Mouse (Mus musculus): ENCODE data around the gene Dars2. TPM values are rescaled to one million over a fixed set of nuclear protein-coding genes. Genes with fewer than 3 reads are reported as not detected.

Dars2 gene
- total and polyA plus RNA-seq, 3 experiments = 53.1 to 83.6 TPM; not detected in 1

DNA sequence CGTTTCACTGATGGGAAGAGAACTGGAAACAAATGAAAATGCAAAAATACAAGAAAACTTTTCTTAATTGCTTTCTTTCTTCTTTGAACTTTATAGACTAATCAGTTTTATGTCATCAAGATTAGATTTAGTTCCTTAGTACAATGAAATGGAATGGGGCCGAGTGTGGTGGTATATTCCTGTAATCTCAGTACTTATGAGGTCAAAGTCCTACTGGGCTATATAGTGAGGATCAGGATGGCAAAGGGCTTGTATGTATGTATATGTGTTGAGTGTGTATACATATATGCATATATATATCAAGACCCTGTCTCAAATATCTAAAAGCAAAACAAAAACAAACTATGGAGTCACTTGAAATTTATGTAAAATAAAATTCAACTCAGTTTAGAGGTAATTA is 54.1 kb downstream of the Dars2 start:
- Histone ChIP-seq H3K36me3 (ENCODE audit: control insufficient read depth in 1 of 2, insufficient read depth in 2 of 2, low read length in 2 of 2) (peaks cover 0 to 22% of the 10 kb centered on the region in 2 experiments; a peak in 2 of 4 replicates), H3K9me3 (replicated peaks; ENCODE audit: insufficient read depth, low read length) (no peaks in the 10 kb centered on the region)

DNA sequence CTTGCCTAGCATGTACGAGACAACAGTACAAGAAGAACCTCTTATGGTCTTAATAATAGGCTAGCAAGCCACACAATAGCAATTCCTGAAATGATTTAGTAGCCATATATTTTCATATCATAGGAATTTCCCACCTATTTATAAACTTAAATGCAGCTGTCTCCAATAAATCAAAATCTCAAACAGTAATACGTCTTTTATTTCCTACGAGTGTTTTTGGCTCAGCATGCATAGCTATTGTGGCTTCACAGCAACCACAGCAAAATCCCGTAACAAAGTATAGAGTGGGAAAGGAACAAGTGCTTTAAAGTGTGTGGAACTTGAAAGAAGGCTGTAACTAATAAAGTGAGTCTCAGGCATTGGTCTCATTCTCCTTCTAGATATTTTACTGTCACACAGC is 60.0 kb downstream of the Dars2 start:
- H3K27ac ChIP-seq (ENCODE audit: control insufficient read depth, low read depth, low read length) = no peak overlapping the region
- H3K79me2 ChIP-seq (ENCODE audit: control insufficient read depth, insufficient read depth, low read length, poor library complexity) = no peaks in the 10 kb centered on the region
- DNase-seq (ENCODE audit: low read depth, low spot score) = no peak
- H3K4me1 ChIP-seq (ENCODE audit: control insufficient read depth in 1 of 2, insufficient read depth in 2 of 2, low read length in 2 of 2) = no peaks in the 10 kb centered on the region
- H3K27me3 ChIP-seq (ENCODE audit: control insufficient read depth in 1 of 2, insufficient read depth in 2 of 2, low read length in 2 of 2) = no peaks in the 10 kb centered on the region
- TF ChIP-seq BHLHE40 (IDR thresholded peaks at IDR 0.05; ENCODE audit: borderline replicate concordance, low read depth, low read length) (no peak), SMC3 (IDR thresholded peaks at IDR 0.05; ENCODE audit: low read depth, low read length) (no peak), MAX (IDR thresholded peaks at IDR 0.05; ENCODE audit: low read length) (no peak), MEF2A (IDR thresholded peaks at IDR 0.05; ENCODE audit: extremely low read depth, insufficient replicate concordance, low read depth, low read length, poor library complexity, severe bottlenecking) (no peak), TCF12 (IDR thresholded peaks at IDR 0.05; ENCODE audit: low read depth, low read length) (no peak)
- no peak overlapping the region for H3K9ac ChIP-seq (ENCODE audit: control insufficient read depth, low read depth, low read length, poor library complexity, severe bottlenecking)
- peaks cover 0 to 9% of the 10 kb centered on the region in 2 experiments; a peak in 2 of 4 replicates for H3K36me3 ChIP-seq (ENCODE audit: control insufficient read depth in 1 of 2, insufficient read depth in 2 of 2, low read length in 2 of 2)
- H3K4me3 ChIP-seq (ENCODE audit: control insufficient read depth in 1 of 2, insufficient read depth in 1 of 2, low read depth in 2 of 2, low read length in 2 of 2) = no peak overlapping the region
- H3K9me3 ChIP-seq (replicated peaks; ENCODE audit: insufficient read depth, low read length) = no peaks in the 10 kb centered on the region

More for the DNA sequence above, 54.1 kb downstream of the Dars2 start:
- Histone ChIP-seq H3K27ac (ENCODE audit: control insufficient read depth, low read depth, low read length) (no peak overlapping the region), H3K9ac (ENCODE audit: control insufficient read depth, low read depth, low read length, poor library complexity, severe bottlenecking) (no peak overlapping the region), H3K27me3 (ENCODE audit: control insufficient read depth in 1 of 2, insufficient read depth in 2 of 2, low read length in 2 of 2) (no peaks in the 10 kb centered on the region), H3K4me1 (ENCODE audit: control insufficient read depth in 1 of 2, insufficient read depth in 2 of 2, low read length in 2 of 2) (no peaks in the 10 kb centered on the region), H3K4me3 (ENCODE audit: control insufficient read depth in 1 of 2, insufficient read depth in 1 of 2, low read depth in 2 of 2, low read length in 2 of 2) (no peak overlapping the region), H3K79me2 (ENCODE audit: control insufficient read depth, insufficient read depth, low read length, poor library complexity) (no peaks in the 10 kb centered on the region)
- DNase-seq (ENCODE audit: low read depth, low spot score) = no peak
- TF ChIP-seq POLR2AphosphoS2 (IDR thresholded peaks at IDR 0.05; ENCODE audit: low read length) (no peak), MEF2A (IDR thresholded peaks at IDR 0.05; ENCODE audit: extremely low read depth, insufficient replicate concordance, low read depth, low read length, poor library complexity, severe bottlenecking) (no peak), MXI1 (IDR thresholded peaks at IDR 0.05; ENCODE audit: low read depth, low read length) (no peak), GATA1 (IDR thresholded peaks at IDR 0.05; ENCODE audit: low read depth, low read length) (no peak), GABPA (IDR thresholded peaks at IDR 0.05; ENCODE audit: low read depth, low read length) (no peak), ZMIZ1 (IDR thresholded peaks at IDR 0.05; ENCODE audit: low read depth, low read length) (no peak), ETS1 (IDR thresholded peaks at IDR 0.05; ENCODE audit: low read depth, low read length) (no peak), USF2 (IDR thresholded peaks at IDR 0.05; ENCODE audit: borderline replicate concordance in 1 of 2, insufficient read depth in 1 of 2, low read depth in 1 of 2, low read length in 2 of 2) (no peak), KAT2A (conservative IDR thresholded peaks at IDR 0.05; ENCODE audit: low read depth, low read length) (no peak), TAL1 (IDR thresholded peaks at IDR 0.05; ENCODE audit: low read length) (no peak), EP300 (IDR thresholded peaks at IDR 0.05; ENCODE audit: low read depth in 1 of 2, low read length in 2 of 2) (no peak), USF1 (IDR thresholded peaks at IDR 0.05; ENCODE audit: low read depth, low read length) (no peak), RCOR1 (IDR thresholded peaks at IDR 0.05; ENCODE audit: low read depth, low read length) (no peak), BHLHE40 (IDR thresholded peaks at IDR 0.05; ENCODE audit: borderline replicate concordance, low read depth, low read length) (no peak), E2F4 (IDR thresholded peaks at IDR 0.05; ENCODE audit: borderline replicate concordance, low read depth, low read length) (no peak), ZNF384 (IDR thresholded peaks at IDR 0.05; ENCODE audit: low read depth, low read length) (no peak), MYB (IDR thresholded peaks at IDR 0.05; ENCODE audit: low read depth, low read length) (no peak), ELF1 (IDR thresholded peaks at IDR 0.05; ENCODE audit: low read depth, low read length) (no peak), UBTF (IDR thresholded peaks at IDR 0.05; ENCODE audit: borderline replicate concordance, insufficient read depth, low read depth, low read length) (no peak)
